ENCODE assay signal across 9 mouse cellular contexts in the genomic region with DNA sequence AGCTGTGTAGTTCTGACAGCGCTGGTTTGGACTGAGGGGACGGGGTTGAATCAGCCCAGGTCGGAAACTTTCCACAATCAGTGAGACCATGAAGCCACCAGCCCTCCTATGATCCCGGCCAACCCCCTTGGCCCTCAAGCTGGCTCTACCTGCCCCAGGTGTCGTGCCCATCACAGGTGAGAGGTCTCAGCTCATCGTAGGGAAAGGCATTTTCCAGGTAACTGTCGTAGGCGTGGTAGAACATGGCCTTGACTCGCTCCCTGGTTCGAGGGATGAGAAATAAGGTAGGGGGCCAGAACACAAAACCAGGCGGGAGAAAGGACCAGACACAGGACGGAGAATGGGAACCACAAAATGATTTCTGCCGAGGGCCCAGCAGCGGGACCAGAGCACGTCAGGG. TPM values are rescaled to one million over a fixed set of nuclear protein-coding genes. Genes with fewer than 3 reads are reported as not detected.
A peak's percentile ranks its signal among the peaks of the same experiment; 100 is the strongest.
DNase-seq lines count a peak whose midpoint lies in the region; ATAC-seq and TF ChIP-seq lines count a peak whose summit lies in the region.
"Had no signal": no experiment of that assay in that cellular context is flagged by ENCODE, and none has a peak within 500 bp of the region (broad histone marks: within the 10 kb centered on the region; RNA-seq: fewer than 3 reads in every experiment).

No protein-coding gene starts in this region.

- H3K36me3 ChIP-seq in heart, embryonic 11.5 days (ENCODE audit: control insufficient read depth, insufficient read depth, low read length): no peaks in the 10 kb centered on the region
- H3K36me3 ChIP-seq in E14TG2a.4 (ENCODE audit: insufficient read depth, low read length): peaks cover 19% of the 10 kb centered on the region; the same call in 1 of the 2 replicates
- peaks cover 5% of the 10 kb centered on the region; the same call in 1 of the 2 replicates for H3K36me3 ChIP-seq in forebrain, embryonic 16.5 days (ENCODE audit: control insufficient read depth, insufficient read depth)
- peaks cover 3% of the 10 kb centered on the region; the same call in 1 of the 2 replicates for H3K36me3 ChIP-seq in liver, postnatal 0 days (replicated peaks; ENCODE audit: insufficient read depth, low read length)

- no peak for TF ChIP-seq EP300 in liver, postnatal 0 days (IDR thresholded peaks at IDR 0.05; ENCODE audit: low read depth)

- no peak for ATAC-seq in heart, embryonic 11.5 days (replicated peaks; ENCODE audit: insufficient number of reproducible peaks, low FRiP score, low TSS enrichment)
- peak; percentile 16; the same call in 1 of the 2 replicates for ATAC-seq in forebrain, embryonic 16.5 days
- no peak for ATAC-seq in liver, postnatal 0 days

- H3K27ac ChIP-seq in heart, embryonic 11.5 days (ENCODE audit: low read depth, low read length): no peak overlapping the region
- no peak overlapping the region for H3K27ac ChIP-seq in forebrain, embryonic 16.5 days (ENCODE audit: low read length)
- peak overlapping the region; percentile 46; the same call in 1 of the 2 replicates for H3K27ac ChIP-seq in liver, postnatal 0 days (ENCODE audit: low read depth)

- no peaks in the 10 kb centered on the region for H3K4me1 ChIP-seq in heart, embryonic 11.5 days (ENCODE audit: control insufficient read depth, insufficient read depth, low read length)
- peaks cover 16% of the 10 kb centered on the region for H3K4me1 ChIP-seq in E14TG2a.4 (replicated peaks; ENCODE audit: low read depth, low read length)
- peaks cover 15% of the 10 kb centered on the region for H3K4me1 ChIP-seq in forebrain, embryonic 16.5 days (replicated peaks; ENCODE audit: control insufficient read depth, insufficient read depth, low read length)
- H3K4me1 ChIP-seq in liver, postnatal 0 days (ENCODE audit: insufficient read depth): peaks cover 22% of the 10 kb centered on the region

- peak overlapping the region; percentile 87 for H3K4me2 ChIP-seq in heart, embryonic 11.5 days
- peak overlapping the region; percentile 98 for H3K4me2 ChIP-seq in forebrain, embryonic 16.5 days (ENCODE audit: low read length)
- peak overlapping the region; percentile 98 for H3K4me2 ChIP-seq in liver, postnatal 0 days (ENCODE audit: low read depth, low read length)

- H3K4me3 ChIP-seq in heart, embryonic 11.5 days (ENCODE audit: low read depth, low read length): peak overlapping the region; percentile 66
- peak overlapping the region; percentile 94 for H3K4me3 ChIP-seq in E14TG2a.4 (replicated peaks; ENCODE audit: low read length)
- H3K4me3 ChIP-seq in forebrain, embryonic 16.5 days (replicated peaks; ENCODE audit: low read length): peak overlapping the region; percentile 95
- peak overlapping the region; percentile 92 for H3K4me3 ChIP-seq in liver, postnatal 0 days (ENCODE audit: low read depth, low read length)

- intact Hi-C loops in heart, postnatal 36 days (cut with DNase I): no loop called here

- DNase-seq in heart, postnatal 36 days: no peak
- no peak for DNase-seq in liver, postnatal 0 days
- no peak for DNase-seq in right cerebral cortex, postnatal 36 days (ENCODE audit: low spot score in 2 of 2)
- no peak for DNase-seq in spleen, postnatal 36 days (ENCODE audit: low spot score in 2 of 2)
- no peak for DNase-seq in layer of hippocampus, adult 8-10 months (ENCODE audit: low spot score in 2 of 2)

- WGBS in heart, embryonic 11.5 days (ENCODE audit: insufficient replicate concordance): 7% methylated on average over 15 of the region's 15 CpGs
- 4% methylated on average over 15 of the region's 15 CpGs for WGBS in forebrain, embryonic 16.5 days
- WGBS in liver, postnatal 0 days (ENCODE audit: insufficient replicate concordance): 6% methylated on average over 15 of the region's 15 CpGs

- no peaks in the 10 kb centered on the region for H3K27me3 ChIP-seq in heart, embryonic 11.5 days (ENCODE audit: control insufficient read depth, insufficient read depth, low read length)
- no peaks in the 10 kb centered on the region for H3K27me3 ChIP-seq in E14TG2a.4 (ENCODE audit: insufficient read depth, low read length)
- peaks cover 2% of the 10 kb centered on the region; the same call in 1 of the 2 replicates for H3K27me3 ChIP-seq in forebrain, embryonic 16.5 days (replicated peaks; ENCODE audit: control insufficient read depth, insufficient read depth, low read length)
- no peaks in the 10 kb centered on the region for H3K27me3 ChIP-seq in liver, postnatal 0 days (ENCODE audit: insufficient read depth, low read length)

- no peaks in the 10 kb centered on the region for H3K9me3 ChIP-seq in heart, embryonic 11.5 days (replicated peaks; ENCODE audit: control insufficient read depth, low read length)
- H3K9me3 ChIP-seq in E14TG2a.4 (ENCODE audit: low read length): no peaks in the 10 kb centered on the region
- H3K9me3 ChIP-seq in forebrain, embryonic 16.5 days (ENCODE audit: control insufficient read depth, low read length): no peaks in the 10 kb centered on the region
- H3K9me3 ChIP-seq in liver, postnatal 0 days (ENCODE audit: low read length): no peaks in the 10 kb centered on the region

- no peak for TF ChIP-seq CTCF in E14TG2a.4 (conservative IDR thresholded peaks at IDR 0.05; ENCODE audit: low read length)
- TF ChIP-seq CTCF in liver, postnatal 0 days (IDR thresholded peaks at IDR 0.05; ENCODE audit: low read depth): no peak

- peak overlapping the region; percentile 72 for H3K9ac ChIP-seq in heart, embryonic 11.5 days (ENCODE audit: low read depth, low read length)
- H3K9ac ChIP-seq in forebrain, embryonic 16.5 days (replicated peaks; ENCODE audit: low read depth, low read length): peak overlapping the region; percentile 89
- H3K9ac ChIP-seq in liver, postnatal 0 days (replicated peaks): peak overlapping the region; percentile 77

RNA-seq across cellular contexts. Expression of a gene that starts 0.5 kb away (rescaled TPM):
- 28.6 and 28.8 TPM in 2 replicates for polyA plus RNA-seq in heart, embryonic 11.5 days (2014; fragmentation: Nextera tagmentation; extraction: Ambion mirVana)
- total RNA-seq in heart, postnatal 36 days (2021): 1 to 10 TPM; 6.9 to 7.0 TPM
- 46.8 and 52.3 TPM in 2 replicates for polyA plus RNA-seq in forebrain, embryonic 16.5 days (2015; fragmentation: Nextera tagmentation; extraction: Ambion mirVana)
- 28.4 and 30.2 TPM in 2 replicates for polyA plus RNA-seq in liver, postnatal 0 days (2015; fragmentation: Nextera tagmentation; extraction: Ambion mirVana)
- 10 to 100 TPM; 23.9 to 33.5 (median 27.8) TPM for total RNA-seq in layer of hippocampus, adult 8-10 months (2022)

RNA-seq across cellular contexts. Expression of a gene that starts 6.9 kb away (rescaled TPM):
- polyA plus RNA-seq in heart, embryonic 11.5 days (2014; fragmentation: Nextera tagmentation; extraction: Ambion mirVana): not detected in 2 replicates
- total RNA-seq in heart, postnatal 36 days (2021): not detected
- not detected in 2 replicates for polyA plus RNA-seq in forebrain, embryonic 16.5 days (2015; fragmentation: Nextera tagmentation; extraction: Ambion mirVana)
- polyA plus RNA-seq in liver, postnatal 0 days (2015; fragmentation: Nextera tagmentation; extraction: Ambion mirVana): not detected in 2 replicates
- not detected for total RNA-seq in layer of hippocampus, adult 8-10 months (2022)
- polyA plus RNA-seq: gonadal fat pad, adult 2 months had no signal

RNA-seq across cellular contexts. Expression of a gene that starts 22.2 kb away (rescaled TPM):
- 8.6 and 9.2 TPM in 2 replicates for polyA plus RNA-seq in heart, embryonic 11.5 days (2014; fragmentation: Nextera tagmentation; extraction: Ambion mirVana)
- total RNA-seq in heart, postnatal 36 days (2021): 1 to 10 TPM; 3.1 to 3.3 TPM
- polyA plus RNA-seq in forebrain, embryonic 16.5 days (2015; fragmentation: Nextera tagmentation; extraction: Ambion mirVana): 1.8 and 2.9 TPM in 2 replicates
- 1.1 and 1.7 TPM in 2 replicates for polyA plus RNA-seq in liver, postnatal 0 days (2015; fragmentation: Nextera tagmentation; extraction: Ambion mirVana)
- 1 to 10 TPM in 3 of 4 experiments, under 1 TPM in 1; 0.85 to 2.6 (median 1.3) TPM for total RNA-seq in layer of hippocampus, adult 8-10 months (2022)

RNA-seq across cellular contexts. Expression of a gene that starts 36.6 kb away (rescaled TPM):
- 92.4 and 102 TPM in 2 replicates for polyA plus RNA-seq in heart, embryonic 11.5 days (2014; fragmentation: Nextera tagmentation; extraction: Ambion mirVana)
- 10 to 100 TPM; 92.1 to 92.3 TPM for total RNA-seq in heart, postnatal 36 days (2021)
- 179 and 180 TPM in 2 replicates for polyA plus RNA-seq in forebrain, embryonic 16.5 days (2015; fragmentation: Nextera tagmentation; extraction: Ambion mirVana)
- 41.5 and 43.2 TPM in 2 replicates for polyA plus RNA-seq in liver, postnatal 0 days (2015; fragmentation: Nextera tagmentation; extraction: Ambion mirVana)
- total RNA-seq in layer of hippocampus, adult 8-10 months (2022): 100 to 1,000 TPM; 158 to 175 (median 167) TPM

RNA-seq across cellular contexts. Expression of a gene that starts 46.4 kb away (rescaled TPM):
- 0.04 TPM in 1 of 2 replicates, not detected in the other for polyA plus RNA-seq in heart, embryonic 11.5 days (2014; fragmentation: Nextera tagmentation; extraction: Ambion mirVana)
- not detected for total RNA-seq in heart, postnatal 36 days (2021)
- 12.8 and 13.9 TPM in 2 replicates for polyA plus RNA-seq in forebrain, embryonic 16.5 days (2015; fragmentation: Nextera tagmentation; extraction: Ambion mirVana)
- polyA plus RNA-seq in liver, postnatal 0 days (2015; fragmentation: Nextera tagmentation; extraction: Ambion mirVana): not detected in 2 replicates
- 10 to 100 TPM; 30.6 to 40.1 (median 35.6) TPM for total RNA-seq in layer of hippocampus, adult 8-10 months (2022)
